9 mouse cellular contexts compared by ENCODE assay signal in the genomic region with DNA sequence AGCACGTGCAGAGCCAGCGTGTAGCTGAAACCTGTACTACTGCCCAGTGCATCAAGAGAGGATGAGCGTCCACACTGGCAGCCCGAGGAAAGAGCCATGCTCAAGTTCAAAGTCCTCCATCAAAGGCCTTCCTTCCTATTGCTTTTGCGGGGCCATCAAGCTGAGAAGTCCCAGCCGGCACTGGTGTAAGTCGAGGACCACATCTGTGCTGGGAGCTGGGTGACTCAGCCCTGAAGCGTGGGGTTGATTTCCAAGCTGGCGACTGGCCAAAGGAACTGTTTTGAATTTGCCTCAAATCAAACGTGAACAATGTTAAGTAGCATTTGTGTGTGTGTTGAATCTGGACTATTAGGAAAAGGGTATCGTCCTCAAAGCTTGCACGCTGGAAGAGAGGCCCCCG. TPM values are rescaled to one million over a fixed set of nuclear protein-coding genes. Genes with fewer than 3 reads are reported as not detected.
DNase-seq lines count a peak whose midpoint lies in the region; ATAC-seq lines count a peak whose summit lies in the region.
"Had no signal": no experiment of that assay in that cellular context is flagged by ENCODE, and none has a peak within 500 bp of the region (broad histone marks: within the 10 kb centered on the region; RNA-seq: fewer than 3 reads in every experiment).

No protein-coding gene starts in this region.

- H3K4me1 ChIP-seq in hindbrain, embryonic 13.5 days (replicated peaks): peaks cover 26% of the 10 kb centered on the region
- H3K4me1 ChIP-seq in hindbrain, embryonic 10.5 days (replicated peaks): peaks cover 27% of the 10 kb centered on the region
- peaks cover 56% of the 10 kb centered on the region for H3K4me1 ChIP-seq in heart, embryonic 15.5 days (replicated peaks)
- H3K4me1 ChIP-seq in hindbrain, embryonic 16.5 days (ENCODE audit: control insufficient read depth, insufficient read depth, low read depth, low read length): peaks cover 2% of the 10 kb centered on the region; the same call in 1 of the 2 replicates

- 0 out of 2 replicates have a peak overlapping the region, but pooled peaks have one; percentile 30 for H3K27ac ChIP-seq in hindbrain, embryonic 13.5 days
- no peak overlapping the region for H3K27ac ChIP-seq in hindbrain, embryonic 10.5 days
- peak overlapping the region; percentile 58 for H3K27ac ChIP-seq in heart, embryonic 15.5 days
- no peak overlapping the region for H3K27ac ChIP-seq in hindbrain, embryonic 16.5 days (ENCODE audit: low read depth, low read length)
- H3K27ac ChIP-seq: midbrain, embryonic 12.5 days had no signal

- DNase-seq in hindbrain, embryonic 10.5 days (ENCODE audit: low spot score): no peak
- DNase-seq in brain, adult 2 months (ENCODE audit: low read depth, low spot score): peak; percentile 86
- DNase-seq in layer of hippocampus, postnatal 14 days (ENCODE audit: low spot score in 2 of 2): peak; percentile 41 to 43
- peak; percentile 55 for DNase-seq in ovary, postnatal 14 days (ENCODE audit: low spot score)
- no peak for DNase-seq in cerebellum, adult 18-20 months

- H3K9me3 ChIP-seq in hindbrain, embryonic 13.5 days: no peaks in the 10 kb centered on the region
- no peaks in the 10 kb centered on the region for H3K9me3 ChIP-seq in hindbrain, embryonic 10.5 days
- H3K9me3 ChIP-seq in heart, embryonic 15.5 days (replicated peaks): no peaks in the 10 kb centered on the region
- no peaks in the 10 kb centered on the region for H3K9me3 ChIP-seq in hindbrain, embryonic 16.5 days (ENCODE audit: control insufficient read depth, low read length)
- H3K9me3 ChIP-seq: midbrain, embryonic 12.5 days had no signal

- ATAC-seq in hindbrain, embryonic 13.5 days (ENCODE audit: low FRiP score): no peak
- ATAC-seq in heart, embryonic 15.5 days (replicated peaks; ENCODE audit: insufficient number of reproducible peaks, insufficient read depth, low FRiP score, low read depth): no peak; the same call in 1 of the 2 replicates
- ATAC-seq in hindbrain, embryonic 16.5 days: no peak

- H3K9ac ChIP-seq in hindbrain, embryonic 13.5 days: no peak overlapping the region
- no peak overlapping the region for H3K9ac ChIP-seq in heart, embryonic 15.5 days
- no peak overlapping the region for H3K9ac ChIP-seq in hindbrain, embryonic 16.5 days (ENCODE audit: low read depth, low read length)
- H3K9ac ChIP-seq: midbrain, embryonic 12.5 days had no signal

- H3K36me3 ChIP-seq in hindbrain, embryonic 13.5 days: no peaks in the 10 kb centered on the region
- no peaks in the 10 kb centered on the region for H3K36me3 ChIP-seq in hindbrain, embryonic 10.5 days
- no peaks in the 10 kb centered on the region for H3K36me3 ChIP-seq in heart, embryonic 15.5 days
- H3K36me3 ChIP-seq in hindbrain, embryonic 16.5 days (ENCODE audit: control insufficient read depth, insufficient read depth, low read length): no peaks in the 10 kb centered on the region
- H3K36me3 ChIP-seq: midbrain, embryonic 12.5 days had no signal

- no peak overlapping the region for H3K4me2 ChIP-seq in hindbrain, embryonic 13.5 days
- H3K4me2 ChIP-seq in heart, embryonic 15.5 days: no peak overlapping the region
- H3K4me2 ChIP-seq in hindbrain, embryonic 16.5 days (ENCODE audit: low read length): no peak overlapping the region
- H3K4me2 ChIP-seq: midbrain, embryonic 12.5 days had no signal

- H3K27me3 ChIP-seq in hindbrain, embryonic 13.5 days: 0 out of 2 replicates have a peak, but pooled peaks cover 12% of the 10 kb centered on the region
- H3K27me3 ChIP-seq in hindbrain, embryonic 10.5 days (ENCODE audit: insufficient read depth, poor library complexity, severe bottlenecking): peaks cover 3% of the 10 kb centered on the region; the same call in 1 of the 2 replicates
- no peaks in the 10 kb centered on the region for H3K27me3 ChIP-seq in heart, embryonic 15.5 days
- H3K27me3 ChIP-seq in hindbrain, embryonic 16.5 days (replicated peaks; ENCODE audit: control insufficient read depth, insufficient read depth, low read length): no peaks in the 10 kb centered on the region
- H3K27me3 ChIP-seq: midbrain, embryonic 12.5 days had no signal

- WGBS in hindbrain, embryonic 13.5 days: 58% methylated on average over 13 of the region's 13 CpGs
- 78% methylated on average over 13 of the region's 13 CpGs for WGBS in hindbrain, embryonic 10.5 days
- 25% methylated on average over 13 of the region's 13 CpGs for WGBS in heart, embryonic 15.5 days
- 41% methylated on average over 13 of the region's 13 CpGs for WGBS in hindbrain, embryonic 16.5 days

- H3K4me3 ChIP-seq in hindbrain, embryonic 13.5 days: no peak overlapping the region
- H3K4me3 ChIP-seq in hindbrain, embryonic 10.5 days: no peak overlapping the region
- no peak overlapping the region for H3K4me3 ChIP-seq in heart, embryonic 15.5 days
- no peak overlapping the region for H3K4me3 ChIP-seq in hindbrain, embryonic 16.5 days (ENCODE audit: low read length)
- H3K4me3 ChIP-seq: midbrain, embryonic 12.5 days had no signal

RNA-seq across cellular contexts. Expression of a gene that starts 57.4 kb away (rescaled TPM):
- polyA plus RNA-seq in hindbrain, embryonic 13.5 days (2015; fragmentation: Nextera tagmentation; extraction: Ambion mirVana): 1.7 and 1.8 TPM in 2 replicates
- 0.42 and 0.50 TPM in 2 replicates for polyA plus RNA-seq in hindbrain, embryonic 10.5 days (2016; fragmentation: Nextera tagmentation; extraction: Ambion mirVana)
- 9.7 and 10.5 TPM in 2 replicates for polyA plus RNA-seq in heart, embryonic 15.5 days (2015; fragmentation: Nextera tagmentation; extraction: Ambion mirVana)
- 10 to 100 TPM; 20.0 to 21.8 TPM for total RNA-seq in layer of hippocampus, postnatal 14 days (2021)
- 5.1 and 6.2 TPM in 2 replicates for polyA plus RNA-seq in hindbrain, embryonic 16.5 days (2015; fragmentation: Nextera tagmentation; extraction: Ambion mirVana)

Comparison
In these comparisons a context has a peak if more than half of its experiments do, and no peak if none do; other contexts are left out.
1. H3K27ac ChIP-seq: peak in hindbrain, embryonic 13.5 days (single experiment) and heart, embryonic 15.5 days (single experiment); none in hindbrain, embryonic 10.5 days (single experiment) and hindbrain, embryonic 16.5 days (single experiment).
2. DNase-seq: peak in brain, adult 2 months (single experiment), layer of hippocampus, postnatal 14 days (2 of 2) and ovary, postnatal 14 days (single experiment); none in hindbrain, embryonic 10.5 days (single experiment) and cerebellum, adult 18-20 months (0 of 2).